Comparison of ENCODE assay signal across 32 mouse cellular contexts in genomic region chr12:67153077-67153476, GRCm38 (mm10).
"Had no signal": no experiment of that assay in that cellular context is flagged by ENCODE, and none has a peak within 500 bp of the region (broad histone marks: within the 10 kb centered on the region; RNA-seq: fewer than 3 reads in every experiment).

No protein-coding gene starts in this region.

- H3K4me1 ChIP-seq: heart, embryonic 10.5 days; heart, embryonic 12.5 days; heart, embryonic 13.5 days; heart, embryonic 15.5 days; hindbrain, embryonic 10.5 days; hindbrain, embryonic 12.5 days; hindbrain, embryonic 13.5 days; intestine, embryonic 15.5 days; kidney, embryonic 15.5 days had no signal

- H3K9ac ChIP-seq: heart, embryonic 12.5 days; heart, embryonic 13.5 days; heart, embryonic 15.5 days; hindbrain, embryonic 12.5 days; hindbrain, embryonic 13.5 days; intestine, embryonic 15.5 days; kidney, embryonic 15.5 days had no signal

- H3K36me3 ChIP-seq: heart, embryonic 10.5 days; heart, embryonic 12.5 days; heart, embryonic 13.5 days; heart, embryonic 15.5 days; hindbrain, embryonic 10.5 days; hindbrain, embryonic 12.5 days; hindbrain, embryonic 13.5 days; intestine, embryonic 15.5 days; kidney, embryonic 15.5 days had no signal

- H3K4me3 ChIP-seq: heart, embryonic 10.5 days; heart, embryonic 12.5 days; heart, embryonic 13.5 days; heart, embryonic 15.5 days; hindbrain, embryonic 10.5 days; hindbrain, embryonic 12.5 days; hindbrain, embryonic 13.5 days; intestine, embryonic 15.5 days; kidney, embryonic 15.5 days; layer of hippocampus, adult 2 months; left cerebral cortex, adult 2 months had no signal

- H3K27me3 ChIP-seq: heart, embryonic 12.5 days; heart, embryonic 13.5 days; heart, embryonic 15.5 days; hindbrain, embryonic 12.5 days; hindbrain, embryonic 13.5 days; intestine, embryonic 15.5 days; kidney, embryonic 15.5 days had no signal

- ATAC-seq: inflammation-experienced regulatory T-cells, adult 6 months; intestine, embryonic 15.5 days; intestine, embryonic 16.5 days; intestine, postnatal 0 days had no signal

- H3K9me3 ChIP-seq: heart, embryonic 10.5 days; heart, embryonic 12.5 days; heart, embryonic 13.5 days; heart, embryonic 15.5 days; hindbrain, embryonic 10.5 days; hindbrain, embryonic 12.5 days; hindbrain, embryonic 13.5 days; intestine, embryonic 15.5 days; kidney, embryonic 15.5 days had no signal

- H3K4me2 ChIP-seq: heart, embryonic 11.5 days; heart, embryonic 12.5 days; heart, embryonic 13.5 days; heart, embryonic 15.5 days; hindbrain, embryonic 12.5 days; hindbrain, embryonic 13.5 days; intestine, embryonic 15.5 days; kidney, embryonic 15.5 days had no signal

- DNase-seq: heart, postnatal 10 days; heart, postnatal 14 days; heart, postnatal 36 days; heart, postnatal 4 days; kidney, adult 11 months; kidney, adult 18-20 months; kidney, adult 2 months; kidney, adult 8-10 months; kidney, adult 9 months; kidney, postnatal 10 days; kidney, postnatal 14 days; kidney, postnatal 25 days; kidney, postnatal 36 days; kidney, postnatal 4 days; layer of hippocampus, adult 9-11 months; layer of hippocampus, postnatal 36 days had no signal

- H3K27ac ChIP-seq: heart, embryonic 10.5 days; heart, embryonic 13.5 days; heart, embryonic 15.5 days; hindbrain, embryonic 10.5 days; hindbrain, embryonic 12.5 days; hindbrain, embryonic 13.5 days; intestine, embryonic 15.5 days; kidney, embryonic 15.5 days; kidney, postnatal 0 days; layer of hippocampus, adult 2 months; left cerebral cortex, adult 2 months had no signal
